ENCODE assay signal across 7 mouse cellular contexts in the genomic region with DNA sequence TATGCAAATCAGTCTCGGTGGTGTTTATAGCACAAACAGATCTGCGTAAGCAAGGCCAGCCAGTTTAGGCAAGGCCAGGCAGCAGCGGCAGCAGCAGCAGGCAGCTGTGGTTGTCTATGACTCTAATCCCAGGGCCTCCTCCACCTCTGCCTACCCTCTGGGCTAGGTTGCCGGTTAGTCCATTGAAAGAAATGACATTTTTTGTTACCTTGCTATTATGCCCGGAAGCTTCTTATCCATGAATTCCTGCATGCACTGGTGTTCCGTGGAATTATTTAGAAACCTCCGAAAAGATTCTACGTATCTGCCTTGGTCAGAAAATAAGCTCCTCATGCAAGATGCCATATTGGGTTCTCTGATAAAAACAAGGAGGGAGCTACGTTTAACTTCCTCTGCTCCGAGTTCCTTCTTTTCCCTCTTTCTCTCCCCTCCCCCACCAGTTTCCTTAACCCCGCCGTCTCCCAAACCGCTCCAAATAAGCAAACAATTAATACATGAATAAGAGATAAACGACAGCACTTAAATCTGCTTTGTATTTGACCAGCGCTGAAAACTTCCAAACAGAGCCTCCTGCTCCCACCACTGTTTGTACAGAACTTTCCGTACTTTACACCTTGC. TPM values are rescaled to one million over a fixed set of nuclear protein-coding genes. Genes with fewer than 3 reads are reported as not detected.
DNase-seq lines count a peak whose midpoint lies in the region; ATAC-seq and TF ChIP-seq lines count a peak whose summit lies in the region.

No protein-coding gene starts in this region.

- TF ChIP-seq CTCF in midbrain, postnatal 0 days (IDR thresholded peaks at IDR 0.05), result no peak

- H3K36me3 ChIP-seq in forebrain, embryonic 13.5 days (ENCODE audit: poor library complexity, severe bottlenecking), result no peaks in the 10 kb centered on the region
- H3K36me3 ChIP-seq in heart, embryonic 15.5 days, result no peaks in the 10 kb centered on the region
- no peaks in the 10 kb centered on the region for H3K36me3 ChIP-seq in liver, embryonic 11.5 days (ENCODE audit: control insufficient read depth, insufficient read depth, low read length)
- no peaks in the 10 kb centered on the region for H3K36me3 ChIP-seq in midbrain, postnatal 0 days (ENCODE audit: insufficient read depth, low read length)

- no peaks in the 10 kb centered on the region for H3K9me3 ChIP-seq in forebrain, embryonic 13.5 days (replicated peaks)
- H3K9me3 ChIP-seq in heart, embryonic 15.5 days (replicated peaks), result no peaks in the 10 kb centered on the region
- H3K9me3 ChIP-seq in liver, embryonic 11.5 days (ENCODE audit: control insufficient read depth, low read length), result no peaks in the 10 kb centered on the region
- H3K9me3 ChIP-seq in midbrain, postnatal 0 days (ENCODE audit: low read length), result no peaks in the 10 kb centered on the region

- H3K4me3 ChIP-seq in brown adipose tissue, adult 24 weeks (ENCODE audit: insufficient read depth, low read depth, low read length), result peak overlapping the region; percentile 80
- H3K4me3 ChIP-seq in forebrain, embryonic 13.5 days, result peak overlapping the region; percentile 40
- H3K4me3 ChIP-seq in heart, embryonic 15.5 days, result peak overlapping the region; percentile 47
- peak overlapping the region; percentile 36 for H3K4me3 ChIP-seq in liver, embryonic 11.5 days (ENCODE audit: low read depth, low read length)
- H3K4me3 ChIP-seq in midbrain, postnatal 0 days (ENCODE audit: low read depth, low read length), result peak overlapping the region; percentile 45

- H3K9ac ChIP-seq in forebrain, embryonic 13.5 days, result peak overlapping the region; percentile 56
- peak overlapping the region; percentile 31 for H3K9ac ChIP-seq in heart, embryonic 15.5 days
- H3K9ac ChIP-seq in liver, embryonic 11.5 days (ENCODE audit: low read depth, low read length), result peak overlapping the region; percentile 37; the same call in 1 of the 2 replicates
- H3K9ac ChIP-seq in midbrain, postnatal 0 days (replicated peaks; ENCODE audit: low read length, poor library complexity, severe bottlenecking), result peak overlapping the region; percentile 54

- ATAC-seq in forebrain, embryonic 13.5 days, result peak; percentile 95
- no peak for ATAC-seq in heart, embryonic 15.5 days (replicated peaks; ENCODE audit: insufficient number of reproducible peaks, insufficient read depth, low FRiP score, low read depth)
- ATAC-seq in liver, embryonic 11.5 days (replicated peaks; ENCODE audit: low FRiP score), result peak; percentile 45; the same call in 1 of the 2 replicates
- peak; percentile 93 for ATAC-seq in midbrain, postnatal 0 days (ENCODE audit: low FRiP score)

- peak overlapping the region; percentile 62 for H3K27ac ChIP-seq in brown adipose tissue, adult 24 weeks (replicated peaks; ENCODE audit: low read depth, low read length)
- no peak overlapping the region; the same call in 1 of the 2 replicates for H3K27ac ChIP-seq in forebrain, embryonic 13.5 days
- H3K27ac ChIP-seq in heart, embryonic 15.5 days, result 0 out of 2 replicates have a peak overlapping the region, but pooled peaks have one; percentile 12
- no peak overlapping the region for H3K27ac ChIP-seq in liver, embryonic 11.5 days (ENCODE audit: low read depth, low read length)
- H3K27ac ChIP-seq in midbrain, postnatal 0 days (ENCODE audit: low read depth, low read length), result peak overlapping the region; percentile 78

- DNase-seq in kidney, postnatal 14 days, result peak; percentile 81
- DNase-seq in liver, embryonic 11.5 days (ENCODE audit: low spot score), result no peak
- DNase-seq in midbrain, postnatal 0 days (ENCODE audit: low spot score), result peak; percentile 75
- peak; percentile 75 for DNase-seq in testis, postnatal 10 days (ENCODE audit: low spot score)

- no peaks in the 10 kb centered on the region for H3K4me1 ChIP-seq in brown adipose tissue, adult 24 weeks (ENCODE audit: control insufficient read depth, insufficient read depth, insufficient read length, low read length)
- H3K4me1 ChIP-seq in forebrain, embryonic 13.5 days, result peaks cover 12% of the 10 kb centered on the region
- H3K4me1 ChIP-seq in heart, embryonic 15.5 days (replicated peaks), result no peaks in the 10 kb centered on the region
- H3K4me1 ChIP-seq in liver, embryonic 11.5 days (replicated peaks; ENCODE audit: control insufficient read depth, insufficient read depth, low read length), result peaks cover 2% of the 10 kb centered on the region; the same call in 1 of the 2 replicates
- no peaks in the 10 kb centered on the region for H3K4me1 ChIP-seq in midbrain, postnatal 0 days (ENCODE audit: insufficient read depth, low read length)

- peak overlapping the region; percentile 69 for H3K4me2 ChIP-seq in forebrain, embryonic 13.5 days
- H3K4me2 ChIP-seq in heart, embryonic 15.5 days, result peak overlapping the region; percentile 63
- H3K4me2 ChIP-seq in liver, embryonic 11.5 days, result peak overlapping the region; percentile 68
- H3K4me2 ChIP-seq in midbrain, postnatal 0 days (ENCODE audit: low read depth, low read length, poor library complexity, severe bottlenecking), result peak overlapping the region; percentile 61

- WGBS in forebrain, embryonic 13.5 days, result 3% methylated on average over 16 of the region's 16 CpGs
- 12% methylated on average over 16 of the region's 16 CpGs for WGBS in heart, embryonic 15.5 days
- 12% methylated on average over 16 of the region's 16 CpGs for WGBS in liver, embryonic 11.5 days
- 4% methylated on average over 16 of the region's 16 CpGs for WGBS in midbrain, postnatal 0 days

- no peaks in the 10 kb centered on the region for H3K27me3 ChIP-seq in forebrain, embryonic 13.5 days
- H3K27me3 ChIP-seq in heart, embryonic 15.5 days, result no peaks in the 10 kb centered on the region
- H3K27me3 ChIP-seq in liver, embryonic 11.5 days (replicated peaks; ENCODE audit: control insufficient read depth, insufficient read depth, low read length), result no peaks in the 10 kb centered on the region
- no peaks in the 10 kb centered on the region for H3K27me3 ChIP-seq in midbrain, postnatal 0 days (ENCODE audit: insufficient read depth, low read length)

RNA-seq across cellular contexts. Expression of a gene that starts 0.6 kb away (rescaled TPM):
- 44.7 and 50.9 TPM in 2 replicates for polyA plus RNA-seq in brown adipose tissue, adult 24 weeks (2012; ENCODE audit: insufficient read depth, insufficient read length, missing spikeins)
- 1.6 and 1.8 TPM in 2 replicates for polyA plus RNA-seq in forebrain, embryonic 13.5 days (2015; fragmentation: Nextera tagmentation; extraction: Ambion mirVana)
- 4.5 and 4.6 TPM in 2 replicates for polyA plus RNA-seq in heart, embryonic 15.5 days (2015; fragmentation: Nextera tagmentation; extraction: Ambion mirVana)
- polyA plus RNA-seq in liver, embryonic 11.5 days (2014; fragmentation: Nextera tagmentation; extraction: Ambion mirVana), result 1.1 and 1.4 TPM in 2 replicates
- 16.1 and 19.7 TPM in 2 replicates for total RNA-seq in midbrain, postnatal 0 days (2014; rRNA removed)
- 22.9 and 27.9 TPM in 2 replicates for polyA plus RNA-seq in midbrain, postnatal 0 days (2015; fragmentation: Nextera tagmentation; extraction: Ambion mirVana)

RNA-seq across cellular contexts. Expression of a gene that starts 47.8 kb away (rescaled TPM):
- polyA plus RNA-seq in brown adipose tissue, adult 24 weeks (2012; ENCODE audit: insufficient read depth, insufficient read length, missing spikeins), result not detected in 2 replicates
- polyA plus RNA-seq in forebrain, embryonic 13.5 days (2015; fragmentation: Nextera tagmentation; extraction: Ambion mirVana), result not detected in 2 replicates
- not detected in 2 replicates for polyA plus RNA-seq in heart, embryonic 15.5 days (2015; fragmentation: Nextera tagmentation; extraction: Ambion mirVana)
- polyA plus RNA-seq in liver, embryonic 11.5 days (2014; fragmentation: Nextera tagmentation; extraction: Ambion mirVana), result not detected in 2 replicates
- not detected in 2 replicates for total RNA-seq in midbrain, postnatal 0 days (2014; rRNA removed)
- polyA plus RNA-seq in midbrain, postnatal 0 days (2015; fragmentation: Nextera tagmentation; extraction: Ambion mirVana), result not detected in 2 replicates

Comparison
In these comparisons a context has a peak if more than half of its experiments do, and no peak if none do; other contexts are left out.
1. H3K27ac ChIP-seq: peak in brown adipose tissue, adult 24 weeks (single experiment), heart, embryonic 15.5 days (single experiment) and midbrain, postnatal 0 days (single experiment); none in forebrain, embryonic 13.5 days (single experiment) and liver, embryonic 11.5 days (single experiment).
2. Peak in every context shown above with its lines, with median percentiles within 50 percentile points of each other: H3K4me3 ChIP-seq, H3K4me2 ChIP-seq and H3K9ac ChIP-seq.